Mouse (Mus musculus) monocyte, adult 2 months (primary cell): ENCODE results near the gene Tekt5.

Experiments used
- DNase-seq, 2 experiments: peaks; one replicate each; pipeline ENCODE4 v3.0.0; 2022; ENCODE audit warnings: low spot score in 2 of 2, low read depth in 1 of 2

The Tekt5 gene

DNA sequence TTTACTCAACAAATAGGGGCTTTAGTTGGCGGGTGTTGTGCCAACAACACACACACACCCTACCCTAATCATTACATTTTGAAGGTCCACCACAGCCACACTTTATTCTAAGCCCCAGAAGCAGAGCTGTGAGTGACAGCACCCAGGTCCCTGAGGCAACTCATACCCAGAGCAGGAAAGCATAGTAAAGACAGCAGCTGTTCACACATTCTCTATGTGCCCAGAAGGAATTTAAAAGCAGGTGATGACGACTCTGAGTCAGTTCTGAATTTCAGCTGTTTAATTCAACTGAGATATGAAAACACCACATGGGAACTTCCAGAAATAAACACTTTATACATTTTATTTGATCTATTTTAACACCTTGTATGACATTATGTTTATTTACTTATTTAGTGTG, 15.8 kb downstream of the Tekt5 start:
- DNase-seq = no peak

GRCm38 (mm10) chr16:10377286-10377685, 18.0 kb downstream of the Tekt5 start:
- no peak for DNase-seq

GRCm38 (mm10) chr16:10374254-10375011, 20.9 kb downstream of the Tekt5 start:
- DNase-seq = no peak

GRCm38 (mm10) chr16:10372372-10372771, 22.9 kb downstream of the Tekt5 start:
- DNase-seq = no peak

- no peak for DNase-seq
Observed at GRCm38 (mm10) chr16:10369996-10370395, 25.3 kb downstream of the Tekt5 start.

DNA sequence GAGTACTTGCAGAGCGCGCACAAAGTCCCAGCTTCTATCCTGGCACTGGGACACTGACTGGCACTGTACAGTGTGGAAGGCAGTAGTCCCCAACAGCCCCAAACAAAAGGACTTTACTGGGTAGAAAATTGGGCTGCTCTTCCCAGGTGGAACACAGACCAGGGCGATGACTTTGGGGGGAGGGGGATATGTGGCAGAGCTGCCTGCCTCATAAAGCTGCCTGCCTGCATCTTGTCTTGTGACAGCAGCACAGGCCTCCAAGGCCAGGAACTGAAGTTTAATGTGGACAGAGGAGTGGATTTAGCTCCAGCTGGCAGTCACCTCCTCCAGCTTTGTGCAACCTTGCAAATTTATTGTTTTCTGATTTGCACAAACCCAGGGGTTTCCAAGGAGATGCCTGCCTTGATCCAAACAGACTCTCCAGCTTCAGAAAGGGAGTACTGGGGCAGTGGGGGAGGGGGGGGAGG, 25.8 kb downstream of the Tekt5 start:
- DNase-seq = no peak

- DNase-seq = no peak
Observed at GRCm38 (mm10) chr16:10366240-10367217, 28.8 kb downstream of the Tekt5 start.

DNA sequence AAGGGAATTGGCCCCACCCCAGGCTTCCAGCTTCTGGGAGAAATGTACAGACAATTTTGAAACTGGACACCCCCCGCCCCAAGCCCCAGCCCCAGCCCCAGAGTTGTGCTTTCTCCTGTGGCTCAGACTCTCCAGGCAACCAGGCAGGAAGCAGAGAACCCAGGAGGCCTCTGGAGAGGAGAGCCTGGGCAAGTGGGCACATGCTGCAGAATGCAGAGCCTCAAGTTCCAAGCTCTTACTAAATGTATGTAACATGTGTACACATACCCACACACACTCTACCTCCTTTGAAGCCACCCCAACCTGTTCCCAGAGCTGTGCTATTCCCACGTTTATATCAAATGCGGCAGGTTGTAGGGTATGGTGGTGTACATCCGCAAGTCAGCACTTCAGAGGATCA, 29.5 kb downstream of the Tekt5 start:
- no peak for DNase-seq

- no peak for DNase-seq
Observed at GRCm38 (mm10) chr16:10363061-10363460, 32.2 kb downstream of the Tekt5 start.

GRCm38 (mm10) chr16:10359241-10359640, 36.0 kb downstream of the Tekt5 start:
- no peak for DNase-seq

DNA sequence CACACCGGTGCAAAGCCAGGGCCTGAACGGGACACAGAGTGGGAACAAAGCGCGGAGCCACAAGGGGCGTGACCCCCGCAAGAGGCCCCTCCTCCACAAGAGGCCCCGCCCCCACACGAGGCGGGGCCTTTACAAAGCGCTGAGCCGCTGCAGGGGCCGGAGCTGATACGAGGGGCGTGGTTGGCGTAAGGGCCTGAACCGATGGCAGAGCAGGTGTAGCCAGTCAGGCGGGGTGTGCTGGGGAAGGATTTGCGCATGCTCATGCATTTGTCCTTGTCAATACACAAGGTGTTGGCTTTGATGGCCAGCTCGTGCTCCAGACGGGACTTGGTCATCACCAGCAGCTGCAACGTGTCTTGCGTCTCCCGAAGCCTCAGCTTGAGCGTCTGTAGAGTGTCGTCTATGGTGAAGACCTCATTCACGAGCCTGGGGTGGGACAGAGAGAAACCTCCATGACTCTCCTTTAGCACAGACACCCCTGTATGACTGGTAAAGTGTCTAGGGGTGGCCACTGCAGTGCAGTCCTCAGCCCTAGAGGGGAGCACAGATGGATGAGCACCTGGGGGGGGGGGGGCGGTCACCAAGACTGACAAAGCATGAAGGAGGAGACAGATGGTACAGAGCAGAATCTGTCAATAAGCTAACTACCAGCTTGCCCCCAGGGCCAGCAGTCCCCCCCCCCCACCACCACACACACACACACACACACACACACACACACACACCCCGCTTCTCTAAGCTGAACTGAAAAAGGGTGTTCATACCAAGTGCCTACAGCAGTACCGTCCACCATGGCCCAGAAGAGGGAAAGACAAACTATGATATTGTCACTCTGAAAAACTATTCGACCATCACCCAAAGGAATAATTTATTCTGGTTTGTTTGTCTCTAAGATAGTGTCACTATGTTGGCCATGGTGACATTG, 37.0 kb downstream of the Tekt5 start:
- DNase-seq = no peak

DNA sequence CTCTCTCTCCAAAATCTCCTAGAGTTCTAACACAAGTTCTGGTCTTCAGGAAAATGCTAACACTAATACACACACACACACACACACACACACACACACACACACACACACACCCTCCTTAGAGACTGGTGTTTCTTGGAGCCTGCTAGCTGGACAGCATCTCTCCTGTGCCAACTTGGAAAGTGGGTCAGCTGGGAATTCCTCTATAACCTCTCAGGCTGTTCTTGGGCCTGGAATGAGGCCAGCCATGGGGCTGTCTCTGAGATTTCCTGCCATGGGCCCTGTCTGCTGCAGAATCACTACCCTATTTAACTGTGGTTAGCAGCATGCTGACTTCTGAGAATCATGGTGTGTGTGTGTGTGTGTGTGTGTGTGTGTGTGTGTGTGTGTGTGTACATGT, 40.3 kb downstream of the Tekt5 start:
- no peak for DNase-seq

DNA sequence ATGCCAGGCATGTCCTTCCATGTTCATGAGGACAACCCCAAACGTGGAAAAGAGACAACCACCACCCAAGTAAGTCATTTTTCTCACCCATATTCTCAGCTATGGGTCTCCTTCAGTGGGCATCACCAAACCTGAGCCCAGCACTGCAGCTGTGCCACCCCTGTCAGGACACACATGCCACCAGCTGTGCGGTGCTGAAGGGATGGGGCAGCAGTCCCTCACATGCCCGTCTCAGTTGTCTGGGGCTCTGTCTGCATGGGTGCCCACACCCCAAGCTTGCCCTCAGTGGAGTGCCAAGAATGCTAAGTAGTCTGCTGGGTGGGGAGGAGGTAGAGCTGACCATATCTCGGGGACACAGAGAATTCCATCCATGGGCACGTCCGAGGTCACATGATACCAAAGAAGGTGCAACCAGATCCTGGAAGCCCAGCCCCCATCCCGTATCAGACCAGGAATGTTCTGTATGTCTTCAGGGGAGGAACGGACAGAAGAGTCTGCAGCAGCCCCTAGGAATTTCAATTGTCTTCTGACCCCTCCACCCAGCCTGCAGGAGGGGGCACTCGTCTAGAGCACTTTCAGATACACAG, 44.1 kb downstream of the Tekt5 start:
- no peak for DNase-seq

GRCm38 (mm10) chr16:10349876-10350275, 45.4 kb downstream of the Tekt5 start:
- DNase-seq = no peak

GRCm38 (mm10) chr16:10349436-10349835, 45.9 kb downstream of the Tekt5 start:
- no peak for DNase-seq

DNA sequence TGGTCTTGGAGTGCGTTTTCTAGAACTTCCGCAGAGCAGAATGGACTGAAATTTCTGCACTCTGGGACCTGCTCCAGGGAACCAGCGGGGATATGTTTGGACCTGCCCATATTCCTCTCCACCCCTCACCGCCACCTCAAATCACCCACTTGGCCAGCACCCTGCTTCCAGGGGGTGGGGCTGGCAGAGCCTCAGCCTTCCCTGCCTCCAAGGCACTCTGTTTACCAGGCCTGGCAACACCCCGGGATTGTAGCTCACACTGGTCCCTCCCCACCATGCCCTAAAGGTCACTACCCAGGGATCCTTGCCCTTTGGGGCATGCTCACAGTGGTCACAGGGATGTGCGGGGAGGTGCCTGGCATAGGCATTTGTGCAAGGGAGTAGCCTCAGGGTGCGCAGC, 47.7 kb downstream of the Tekt5 start:
- DNase-seq = no peak

DNA sequence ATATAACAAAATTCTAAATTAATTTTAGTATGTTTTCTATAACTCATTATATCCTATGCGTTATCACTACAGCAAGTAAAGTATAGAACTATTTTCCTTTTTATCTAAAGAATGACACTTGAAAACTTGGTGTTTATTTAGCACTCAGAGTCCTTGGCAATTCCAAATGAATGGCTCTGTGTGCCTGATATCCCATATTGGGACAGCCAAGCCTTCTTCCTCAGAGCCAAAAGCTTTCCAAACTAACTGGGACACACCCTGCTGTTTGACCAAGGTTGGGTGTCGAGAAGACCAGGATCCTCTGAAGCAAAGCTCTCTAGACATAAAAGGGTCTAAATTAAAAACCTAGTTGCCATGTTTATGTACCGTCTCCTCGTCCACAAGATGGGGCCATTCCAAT, 54.2 kb downstream of the Tekt5 start:
- no peak for DNase-seq

GRCm38 (mm10) chr16:10339930-10340329, 55.4 kb downstream of the Tekt5 start:
- DNase-seq = no peak

- no peak for DNase-seq
Observed at GRCm38 (mm10) chr16:10338601-10339000, 56.7 kb downstream of the Tekt5 start.

- no peak for DNase-seq
Observed at GRCm38 (mm10) chr16:10337422-10338197, 57.7 kb downstream of the Tekt5 start.
